Mouse (Mus musculus) neural tube, embryonic 14.5 days (tissue): ENCODE data around the gene Rag2. TPM values are rescaled to one million over a fixed set of nuclear protein-coding genes. Genes with fewer than 3 reads are reported as not detected.
A peak's percentile ranks its signal among the peaks of the same experiment; 100 is the strongest.

Experiments used
- ATAC-seq: fragments of 200-750 bp; cut with Nextera tagmentation; 2 replicates; pipeline ENCODE4 v1.8.0; 2017; ENCODE audit warnings: low read depth, mild to moderate bottlenecking, moderate TSS enrichment, moderate library complexity
- H3K27ac ChIP-seq: fragments of 300-500 bp; sonication (generic); 2 replicates; pipeline ENCODE4 v1.5.1; 2014; ENCODE audit warnings: low read depth, mild to moderate bottlenecking, control low read depth, low read length, moderate library complexity, mixed read lengths
- H3K27me3 ChIP-seq: fragments of 300-500 bp; sonication (generic); 2 replicates; pipeline ENCODE4 v1.6.1; 2014; ENCODE audit warnings: low read length; ENCODE audit not compliant: control insufficient read depth, insufficient read depth
- H3K36me3 ChIP-seq: fragments of 300-500 bp; sonication (generic); 2 replicates; pipeline ENCODE4 v1.6.1; 2014; ENCODE audit warnings: low read length, mixed read lengths; ENCODE audit not compliant: control insufficient read depth, insufficient read depth
- H3K4me1 ChIP-seq: fragments of 300-500 bp; sonication (generic); 2 replicates; pipeline ENCODE4 v1.6.1; 2014; ENCODE audit warnings: low read length; ENCODE audit not compliant: control insufficient read depth, insufficient read depth
- H3K4me2 ChIP-seq: fragments of 300-500 bp; sonication (generic); 2 replicates; pipeline ENCODE4 v1.6.1; 2014; ENCODE audit warnings: mild to moderate bottlenecking, low read depth, low read length, control low read depth
- H3K4me3 ChIP-seq: fragments of 300-500 bp; sonication (generic); 2 replicates; pipeline ENCODE4 v1.5.1; 2014; ENCODE audit warnings: low read depth, low read length, control low read depth, mixed read lengths
- H3K9ac ChIP-seq: fragments of 300-500 bp; sonication (generic); replicated peaks from 2 replicates; pipeline ENCODE4 v1.6.1; 2014; ENCODE audit warnings: low read depth, mild to moderate bottlenecking, control low read depth, low read length, mixed read lengths
- H3K9me3 ChIP-seq: fragments of 300-500 bp; sonication (generic); 2 replicates; pipeline ENCODE4 v1.6.1; 2016; ENCODE audit warnings: low read length; ENCODE audit not compliant: control insufficient read depth
- WGBS: fragments of 180-500 bp; shearing (Covaris S2); extraction: QIAGEN DNeasy Blood & Tissue Kit; methylation state at CpG from one replicate; pipeline ENCODE4 v1.1.7; 2014; 5-methylcytosine and 5-hydroxymethylcytosine counted together
- polyA plus RNA-seq: library from polyadenylated mRNA; unstranded; fragments of >200 nt; fragmentation: Nextera tagmentation; extraction: Ambion mirVana; gene quantifications from 2 replicates; pipeline ENCODE4 v1.2.1, GENCODE M21; 2014

The Rag2 gene
- polyA plus RNA-seq, 1 experiment from 2014 or later = not detected

- Histone ChIP-seq H3K36me3 (no peaks in the 10 kb centered on the region), H3K4me2 (no peak overlapping the region), H3K9me3 (no peaks in the 10 kb centered on the region), H3K27me3 (no peaks in the 10 kb centered on the region), H3K9ac (no peak overlapping the region), H3K4me1 (0 out of 2 replicates have a peak, but pooled peaks cover 7% of the 10 kb centered on the region), H3K27ac (peak overlapping the region; percentile 36; the same call in 1 of the 2 replicates), H3K4me3 (no peak overlapping the region)
- WGBS = 64% methylated on average over 3 of the region's 3 CpGs
- ATAC-seq = peak; percentile 53; the same call in 1 of the 2 replicates
Observed at GRCm38 (mm10) chr2:101639840-101640350, 15.4 kb downstream of the Rag2 start.

GRCm38 (mm10) chr2:101645841-101646240 lies 21.3 kb downstream of the Rag2 start:
- H3K4me3 ChIP-seq = no peak overlapping the region
- no peak overlapping the region for H3K9ac ChIP-seq
- no peaks in the 10 kb centered on the region for H3K27me3 ChIP-seq
- ATAC-seq = no peak
- no peak overlapping the region for H3K4me2 ChIP-seq
- H3K27ac ChIP-seq = no peak overlapping the region
- no peaks in the 10 kb centered on the region for H3K9me3 ChIP-seq
- no peaks in the 10 kb centered on the region for H3K36me3 ChIP-seq
- H3K4me1 ChIP-seq = no peaks in the 10 kb centered on the region
- whole genome bisulfite sequencing = 96% methylated on average over 1 of the region's 1 CpGs

GRCm38 (mm10) chr2:101648361-101648760 lies 23.8 kb downstream of the Rag2 start:
- H3K9me3 ChIP-seq = no peaks in the 10 kb centered on the region
- no peak overlapping the region for H3K4me2 ChIP-seq
- H3K4me1 ChIP-seq = no peaks in the 10 kb centered on the region
- H3K27ac ChIP-seq = no peak overlapping the region
- H3K27me3 ChIP-seq = no peaks in the 10 kb centered on the region
- no peak for ATAC-seq
- H3K36me3 ChIP-seq = no peaks in the 10 kb centered on the region
- H3K9ac ChIP-seq = no peak overlapping the region
- WGBS = 70% methylated on average over 2 of the region's 2 CpGs
- H3K4me3 ChIP-seq = no peak overlapping the region

GRCm38 (mm10) chr2:101649114-101649671 lies 24.7 kb downstream of the Rag2 start, which contains the start of the genes Rag1 and B230118H07Rik:
Gene Rag1, minus strand, starts transcription at chr2:101649501.
Gene B230118H07Rik, minus strand, starts transcription at chr2:101649532.
- no peak for ATAC-seq
- H3K9ac ChIP-seq = no peak within 1 kb of the TSS
- no peak within 1 kb of the TSS for H3K27ac ChIP-seq
- 45% methylated on average over 8 of the region's 8 CpGs for WGBS
- H3K4me1 ChIP-seq = no peaks in the 10 kb centered on the region
- H3K4me3 ChIP-seq = no peak within 1 kb of the TSS
- H3K9me3 ChIP-seq = no peaks in the 10 kb centered on the region
- H3K4me2 ChIP-seq = no peak within 1 kb of the TSS
- H3K36me3 ChIP-seq = no peaks in the 10 kb centered on the region
- H3K27me3 ChIP-seq = no peaks in the 10 kb centered on the region

- no peaks in the 10 kb centered on the region for H3K36me3 ChIP-seq
- H3K27me3 ChIP-seq = no peaks in the 10 kb centered on the region
- H3K9me3 ChIP-seq = no peaks in the 10 kb centered on the region
- WGBS = 71% methylated on average over 1 of the region's 1 CpGs
- no peaks in the 10 kb centered on the region for H3K4me1 ChIP-seq
- H3K4me2 ChIP-seq = no peak overlapping the region
- no peak overlapping the region for H3K9ac ChIP-seq
- H3K27ac ChIP-seq = no peak overlapping the region
- no peak overlapping the region for H3K4me3 ChIP-seq
- ATAC-seq = no peak
Observed at GRCm38 (mm10) chr2:101650446-101650845, 25.9 kb downstream of the Rag2 start.

GRCm38 (mm10) chr2:101652204-101652920 lies 27.8 kb downstream of the Rag2 start:
- peak; percentile 79 for ATAC-seq

GRCm38 (mm10) chr2:101652921-101653597 lies 28.5 kb downstream of the Rag2 start:
- Histone ChIP-seq H3K27me3 (no peaks in the 10 kb centered on the region), H3K9me3 (no peaks in the 10 kb centered on the region), H3K36me3 (no peaks in the 10 kb centered on the region), H3K27ac (no peak overlapping the region), H3K4me3 (peak overlapping the region; percentile 31), H3K4me2 (peak overlapping the region; percentile 70), H3K9ac (peak overlapping the region; percentile 44; the same call in 1 of the 2 replicates), H3K4me1 (no peaks in the 10 kb centered on the region)
- WGBS = 18% methylated on average over 14 of the region's 14 CpGs
- peak; percentile 89 for ATAC-seq

More at GRCm38 (mm10) chr2:101652204-101652920, 27.8 kb downstream of the Rag2 start:
- H3K27ac ChIP-seq = no peak overlapping the region
- H3K4me2 ChIP-seq = peak overlapping the region; percentile 70
- no peaks in the 10 kb centered on the region for H3K27me3 ChIP-seq
- no peaks in the 10 kb centered on the region for H3K4me1 ChIP-seq
- WGBS = 30% methylated on average over 14 of the region's 14 CpGs
- no peaks in the 10 kb centered on the region for H3K9me3 ChIP-seq
- H3K36me3 ChIP-seq = no peaks in the 10 kb centered on the region
- H3K9ac ChIP-seq = peak overlapping the region; percentile 44; the same call in 1 of the 2 replicates
- H3K4me3 ChIP-seq = peak overlapping the region; percentile 31

- Histone ChIP-seq H3K4me1 (no peaks in the 10 kb centered on the region), H3K36me3 (no peaks in the 10 kb centered on the region), H3K9ac (no peak overlapping the region), H3K4me3 (no peak overlapping the region), H3K27me3 (no peaks in the 10 kb centered on the region), H3K4me2 (no peak overlapping the region), H3K27ac (no peak overlapping the region), H3K9me3 (no peaks in the 10 kb centered on the region)
- WGBS = 67% methylated on average over 2 of the region's 2 CpGs
- ATAC-seq = no peak
Observed at GRCm38 (mm10) chr2:101660536-101660935, 36.0 kb downstream of the Rag2 start.
